Mouse (Mus musculus) hindbrain, embryonic 15.5 days (tissue): ENCODE measurements around the gene AC161166.1. TPM values are rescaled to one million over a fixed set of nuclear protein-coding genes. Genes with fewer than 3 reads are reported as not detected.
"Not testable (repeated sequence)": the region's sequence is repeated elsewhere in the genome, so short reads cannot be mapped to it uniquely, and the experiment has no call there.

Source experiments
- ATAC-seq: fragments of 200-750 bp; cut with Nextera tagmentation; 2 replicates; pipeline ENCODE4 v1.8.0; 2017; ENCODE audit warnings: low read depth, moderate number of reproducible peaks, moderate TSS enrichment; ENCODE audit not compliant: low FRiP score
- H3K27ac ChIP-seq: fragments of 300-500 bp; sonication (generic); replicated peaks from 2 replicates; pipeline ENCODE4 v1.5.1; 2015; ENCODE audit warnings: mild to moderate bottlenecking, inconsistent platforms
- H3K27me3 ChIP-seq: fragments of 300-500 bp; sonication (generic); 2 replicates; pipeline ENCODE4 v1.6.1; 2015; ENCODE audit warnings: control low read depth, inconsistent platforms
- H3K36me3 ChIP-seq: fragments of 300-500 bp; sonication (generic); 2 replicates; pipeline ENCODE4 v1.6.1; 2015; ENCODE audit warnings: control low read depth, inconsistent platforms
- H3K4me1 ChIP-seq: fragments of 300-500 bp; sonication (generic); replicated peaks from 2 replicates; pipeline ENCODE4 v1.6.1; 2015; ENCODE audit warnings: control low read depth, inconsistent platforms
- H3K4me2 ChIP-seq: fragments of 300-500 bp; sonication (generic); 2 replicates; pipeline ENCODE4 v1.6.1; 2015; ENCODE audit warnings: moderate library complexity, mild to moderate bottlenecking, inconsistent platforms
- H3K4me3 ChIP-seq: fragments of 300-500 bp; sonication (generic); 2 replicates; pipeline ENCODE4 v1.5.1; 2015; ENCODE audit warnings: mild to moderate bottlenecking, inconsistent platforms
- H3K9ac ChIP-seq: fragments of 300-500 bp; sonication (generic); 2 replicates; pipeline ENCODE4 v1.6.1; 2015; ENCODE audit warnings: inconsistent platforms
- H3K9me3 ChIP-seq: fragments of 300-500 bp; sonication (generic); 2 replicates; pipeline ENCODE4 v1.6.1; 2016; ENCODE audit warnings: control low read depth, inconsistent platforms
- WGBS: fragments of 180-500 bp; shearing (Covaris S2); methylation state at CpG from one replicate; pipeline ENCODE4 v1.1.7; 2015; 5-methylcytosine and 5-hydroxymethylcytosine counted together
- polyA plus RNA-seq: library from polyadenylated mRNA; unstranded; fragments of >200 nt; fragmentation: Nextera tagmentation; extraction: Ambion mirVana; gene quantifications from 2 replicates; pipeline ENCODE4 v1.2.1, GENCODE M21; 2015

Gene AC161166.1
- polyA plus RNA-seq, 1 experiment from 2014 or later: 1.5 TPM

GRCm38 (mm10) chr7:24504868-24505267 lies 7.4 kb downstream of the AC161166.1 start:
- H3K9ac ChIP-seq: no peak overlapping the region
- no peak for ATAC-seq
- no peaks in the 10 kb centered on the region for H3K9me3 ChIP-seq
- no peak overlapping the region for H3K4me2 ChIP-seq
- peaks cover 25% of the 10 kb centered on the region for H3K36me3 ChIP-seq
- no peak overlapping the region for H3K4me3 ChIP-seq
- no peaks in the 10 kb centered on the region for H3K27me3 ChIP-seq
- peak overlapping the region; percentile 100 for H3K27ac ChIP-seq
- H3K4me1 ChIP-seq: peaks cover 48% of the 10 kb centered on the region
- WGBS: 18% methylated on average over 4 of the region's 4 CpGs

DNA sequence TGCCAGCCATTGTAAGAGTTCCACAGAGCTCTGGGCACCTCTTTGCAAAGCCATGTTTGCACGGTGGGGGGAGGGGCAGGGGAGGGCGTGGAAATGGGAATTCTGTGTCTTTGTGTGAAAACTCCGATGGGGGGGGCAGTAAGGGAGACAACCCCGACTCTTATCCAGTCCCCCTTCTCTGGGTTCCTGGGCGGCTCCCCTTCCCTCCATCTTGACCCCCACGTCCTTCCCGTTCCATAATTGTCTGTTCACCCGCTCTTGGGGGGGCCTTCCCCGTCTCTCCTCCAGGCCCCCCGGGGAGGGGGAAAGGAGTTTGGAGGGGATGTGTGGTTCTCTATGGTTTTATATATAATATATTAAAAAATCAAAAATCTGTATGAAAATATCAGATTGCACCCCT lies 8.3 kb downstream of the AC161166.1 start:
- no peaks in the 10 kb centered on the region for H3K27me3 ChIP-seq
- H3K9me3 ChIP-seq: no peaks in the 10 kb centered on the region
- 20% methylated on average over 8 of the region's 10 CpGs for WGBS
- no peak overlapping the region for H3K27ac ChIP-seq
- no peak for ATAC-seq
- H3K36me3 ChIP-seq: peaks cover 25% of the 10 kb centered on the region
- H3K9ac ChIP-seq: no peak overlapping the region
- H3K4me3 ChIP-seq: no peak overlapping the region
- H3K4me2 ChIP-seq: no peak overlapping the region
- H3K4me1 ChIP-seq: peaks cover 42% of the 10 kb centered on the region

DNA sequence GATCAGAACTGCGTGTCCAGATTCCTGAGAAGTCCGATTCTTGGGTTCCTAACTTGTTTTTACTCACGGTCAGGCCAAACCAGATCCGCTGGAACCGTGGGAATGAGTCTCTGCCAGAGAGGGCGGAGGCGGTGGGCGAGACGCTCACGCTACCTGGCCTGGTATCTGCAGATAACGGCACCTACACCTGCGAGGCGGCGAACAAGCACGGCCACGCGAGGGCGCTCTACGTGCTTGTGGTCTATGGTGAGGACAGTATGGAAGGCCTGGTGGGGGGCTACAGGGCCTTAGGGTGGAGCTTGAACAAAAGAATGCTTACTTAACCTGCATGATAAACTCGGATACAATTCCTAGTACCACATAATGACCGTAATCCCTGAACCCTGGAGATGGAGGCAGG lies 10.8 kb downstream of the AC161166.1 start:
- ATAC-seq: no peak
- WGBS: 55% methylated on average over 21 of the region's 21 CpGs
- H3K27ac ChIP-seq: no peak overlapping the region
- H3K4me3 ChIP-seq: no peak overlapping the region
- H3K4me2 ChIP-seq: no peak overlapping the region
- H3K9ac ChIP-seq: no peak overlapping the region
- no peaks in the 10 kb centered on the region for H3K9me3 ChIP-seq
- H3K4me1 ChIP-seq: peaks cover 33% of the 10 kb centered on the region
- no peaks in the 10 kb centered on the region for H3K27me3 ChIP-seq
- H3K36me3 ChIP-seq: peaks cover 25% of the 10 kb centered on the region

DNA sequence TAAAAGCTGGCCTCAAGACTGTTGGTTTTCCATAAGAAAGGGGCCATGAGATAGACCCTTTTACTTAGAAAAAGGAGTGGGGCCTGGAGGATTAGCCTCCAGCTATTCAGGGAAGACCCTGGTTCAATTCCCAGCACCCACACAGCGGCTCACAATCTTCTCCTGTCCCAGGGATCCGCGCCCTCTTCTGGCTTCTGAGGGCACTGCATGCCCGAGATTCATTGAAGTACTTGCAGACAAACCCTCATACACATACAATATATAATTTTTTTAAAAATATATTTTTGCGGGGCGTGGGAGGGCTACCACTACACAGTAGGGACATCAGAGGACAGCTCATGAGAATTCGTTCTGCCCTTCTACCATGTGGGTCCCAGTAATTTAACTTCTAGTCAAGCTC lies 11.3 kb downstream of the AC161166.1 start:
- no peaks in the 10 kb centered on the region for H3K27me3 ChIP-seq
- H3K36me3 ChIP-seq: peaks cover 25% of the 10 kb centered on the region
- H3K9me3 ChIP-seq: no peaks in the 10 kb centered on the region
- H3K4me2 ChIP-seq: no peak overlapping the region
- peaks cover 27% of the 10 kb centered on the region for H3K4me1 ChIP-seq
- H3K9ac ChIP-seq: no peak overlapping the region
- WGBS: 35% methylated on average over 7 of the region's 7 CpGs
- ATAC-seq: no peak
- no peak overlapping the region for H3K4me3 ChIP-seq
- no peak overlapping the region for H3K27ac ChIP-seq

DNA sequence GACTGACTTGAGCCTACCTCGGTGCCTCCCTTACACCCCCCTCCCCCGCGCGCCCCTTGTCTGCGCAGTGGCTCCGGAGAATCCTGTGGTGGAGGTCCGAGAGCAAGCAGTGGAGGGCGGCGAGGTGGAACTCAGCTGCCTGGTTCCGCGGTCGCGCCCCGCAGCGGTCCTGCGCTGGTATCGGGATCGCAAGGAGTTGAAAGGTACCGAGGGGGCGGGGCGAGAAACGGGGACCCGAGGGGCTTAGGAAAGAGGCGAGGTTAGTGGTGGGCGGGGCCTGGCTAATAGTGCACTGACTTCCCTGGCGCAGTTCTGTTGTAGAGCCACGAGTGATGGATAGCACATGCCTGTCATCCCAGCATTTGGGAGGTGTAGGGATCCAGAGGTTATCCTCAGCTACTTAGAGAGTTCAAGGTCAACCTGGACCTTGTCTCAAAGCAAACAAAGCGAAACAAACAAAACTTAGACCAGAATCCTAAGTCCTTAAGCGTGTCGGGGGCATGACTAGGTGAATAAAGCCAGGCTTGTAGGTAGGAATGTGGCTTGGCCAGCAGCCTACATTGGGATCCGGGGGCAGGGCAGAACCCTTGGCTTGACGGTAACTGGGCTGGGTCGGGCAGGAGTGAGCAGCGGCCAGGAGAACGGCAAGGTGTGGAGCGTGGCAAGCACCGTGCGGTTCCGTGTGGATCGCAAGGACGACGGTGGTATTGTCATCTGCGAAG lies 12.2 kb downstream of the AC161166.1 start:
- H3K4me2 ChIP-seq: peak overlapping the region; percentile 27
- H3K4me3 ChIP-seq: no peak overlapping the region
- peak; percentile 43; the same call in 1 of the 2 replicates for ATAC-seq
- H3K9ac ChIP-seq: no peak overlapping the region
- WGBS: 17% methylated on average over 43 of the region's 43 CpGs
- H3K36me3 ChIP-seq: peaks cover 25% of the 10 kb centered on the region
- H3K27me3 ChIP-seq: no peaks in the 10 kb centered on the region
- H3K4me1 ChIP-seq: peaks cover 18% of the 10 kb centered on the region
- no peaks in the 10 kb centered on the region for H3K9me3 ChIP-seq
- H3K27ac ChIP-seq: no peak overlapping the region

- H3K4me3 ChIP-seq: no peak overlapping the region
- H3K9me3 ChIP-seq: no peaks in the 10 kb centered on the region
- H3K36me3 ChIP-seq: peaks cover 6% of the 10 kb centered on the region; the same call in 1 of the 2 replicates
- H3K27me3 ChIP-seq: no peaks in the 10 kb centered on the region
- H3K27ac ChIP-seq: no peak overlapping the region
- ATAC-seq: no peak
- H3K4me1 ChIP-seq: peaks cover 61% of the 10 kb centered on the region
- H3K9ac ChIP-seq: no peak overlapping the region
- no peak overlapping the region for H3K4me2 ChIP-seq
- 70% methylated on average over 8 of the region's 8 CpGs for WGBS
These were observed 24.0 kb downstream of the AC161166.1 start for GRCm38 (mm10) chr7:24488303-24488702.

- no peaks in the 10 kb centered on the region for H3K27me3 ChIP-seq
- peak overlapping the region; percentile 76 for H3K4me2 ChIP-seq
- H3K9me3 ChIP-seq: no peaks in the 10 kb centered on the region
- no peak overlapping the region for H3K4me3 ChIP-seq
- H3K36me3 ChIP-seq: peaks cover 6% of the 10 kb centered on the region; the same call in 1 of the 2 replicates
- peaks cover 68% of the 10 kb centered on the region for H3K4me1 ChIP-seq
- 27% methylated on average over 3 of the region's 3 CpGs for WGBS
- H3K9ac ChIP-seq: 0 out of 2 replicates have a peak overlapping the region, but pooled peaks have one; percentile 39
- ATAC-seq: no peak
- peak overlapping the region; percentile 76 for H3K27ac ChIP-seq
These were observed 24.9 kb downstream of the AC161166.1 start for GRCm38 (mm10) chr7:24487403-24487802.

DNA sequence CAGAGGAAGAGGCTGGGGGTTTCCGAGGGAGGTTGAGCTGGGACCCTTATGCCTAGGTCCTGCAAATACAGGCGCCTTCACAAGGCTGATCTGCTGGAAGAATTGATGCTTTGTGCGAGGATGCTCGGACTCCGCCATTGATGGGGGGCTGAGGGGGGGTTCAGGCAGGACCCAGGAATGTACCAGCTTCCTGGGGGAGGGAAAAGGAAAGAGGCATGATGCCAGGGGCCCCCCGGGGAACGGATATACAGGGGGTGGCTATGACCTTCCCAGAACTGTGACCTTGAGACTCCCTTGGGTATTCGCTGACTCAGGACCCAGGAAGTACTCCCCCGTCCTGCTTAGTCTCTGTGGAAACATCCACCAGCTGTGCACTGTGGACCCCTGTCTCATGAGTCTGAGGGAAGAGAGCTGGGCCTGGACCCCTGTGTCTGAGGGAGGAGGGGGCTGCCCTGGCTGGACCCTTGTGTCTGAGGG lies 25.6 kb downstream of the AC161166.1 start:
- H3K4me1 ChIP-seq: peaks cover 68% of the 10 kb centered on the region
- H3K9ac ChIP-seq: peak overlapping the region; percentile 39; the same call in 1 of the 2 replicates
- no peaks in the 10 kb centered on the region for H3K27me3 ChIP-seq
- H3K4me3 ChIP-seq: peak overlapping the region; percentile 31
- H3K4me2 ChIP-seq: peak overlapping the region; percentile 76
- WGBS: 29% methylated on average over 9 of the region's 9 CpGs
- H3K9me3 ChIP-seq: no peaks in the 10 kb centered on the region
- peak; percentile 49 for ATAC-seq
- H3K36me3 ChIP-seq: peaks cover 6% of the 10 kb centered on the region; the same call in 1 of the 2 replicates
- peak overlapping the region; percentile 76 for H3K27ac ChIP-seq

GRCm38 (mm10) chr7:24485481-24485880 lies 26.8 kb downstream of the AC161166.1 start:
- Histone ChIP-seq H3K9ac (0 out of 2 replicates have a peak overlapping the region, but pooled peaks have one; percentile 2), H3K4me2 (peak overlapping the region; percentile 76), H3K27me3 (no peaks in the 10 kb centered on the region), H3K36me3 (peaks cover 6% of the 10 kb centered on the region; the same call in 1 of the 2 replicates), H3K27ac (peak overlapping the region; percentile 76), H3K9me3 (no peaks in the 10 kb centered on the region), H3K4me1 (peaks cover 76% of the 10 kb centered on the region), H3K4me3 (peak overlapping the region; percentile 31)
- 70% methylated on average over 8 of the region's 9 CpGs for WGBS
- no peak for ATAC-seq

GRCm38 (mm10) chr7:24483291-24483690 lies 29.0 kb downstream of the AC161166.1 start:
- ATAC-seq, H3K9me3 ChIP-seq, H3K27ac ChIP-seq, H3K36me3 ChIP-seq, H3K27me3 ChIP-seq: not testable (repeated sequence)
- Histone ChIP-seq H3K9ac (peak overlapping the region; percentile 88; the same call in 1 of the 2 replicates), H3K4me2 (peak overlapping the region; percentile 76), H3K4me1 (peaks cover 79% of the 10 kb centered on the region), H3K4me3 (peak overlapping the region; percentile 78)
- WGBS: 50% methylated on average over 6 of the region's 6 CpGs

DNA sequence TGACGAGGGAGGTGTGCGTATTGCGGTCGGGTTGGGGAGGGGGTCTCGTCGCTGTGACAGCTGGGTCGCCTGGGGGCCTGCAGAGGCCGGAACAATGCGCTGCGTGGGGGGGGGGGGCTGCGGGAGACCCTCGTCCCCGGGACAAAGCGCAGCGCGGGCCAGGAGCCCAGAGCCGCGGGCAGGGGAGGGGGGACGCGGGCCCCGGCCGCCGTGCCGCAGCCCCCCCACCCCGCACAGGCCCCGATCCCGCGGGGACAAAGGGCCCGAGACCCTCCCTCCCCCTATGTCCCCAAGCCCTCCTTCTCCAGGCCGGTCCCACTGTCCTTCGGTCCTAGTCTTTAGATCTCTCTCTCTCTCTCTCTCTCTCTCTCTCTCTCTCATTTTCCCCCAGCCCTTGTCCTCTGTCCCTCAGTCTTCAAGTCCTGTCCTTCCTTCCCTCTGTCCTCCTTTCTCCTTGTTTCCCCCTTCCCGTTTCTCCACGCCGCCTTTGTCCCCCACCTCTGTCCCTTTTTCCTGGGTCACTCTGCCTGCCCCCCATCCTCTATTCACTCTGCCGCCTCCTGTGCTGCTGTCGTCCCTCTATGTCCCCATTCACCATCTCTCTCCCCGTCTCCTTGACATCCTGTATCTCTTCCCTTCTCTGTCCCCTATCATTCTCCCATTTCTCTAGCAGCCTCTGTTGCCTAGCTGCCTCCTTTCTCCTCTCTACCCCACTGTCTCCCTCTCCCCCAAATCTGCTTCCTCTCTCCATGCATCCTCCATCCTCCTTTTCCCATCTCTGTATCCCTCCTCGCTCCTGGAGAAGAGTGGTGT lies 29.8 kb downstream of the AC161166.1 start:
- Histone ChIP-seq H3K36me3 (no peaks in the 10 kb centered on the region), H3K9ac (peak overlapping the region; percentile 88), H3K9me3 (no peaks in the 10 kb centered on the region), H3K4me3 (peak overlapping the region; percentile 78), H3K27me3 (no peaks in the 10 kb centered on the region), H3K27ac (peak overlapping the region; percentile 91), H3K4me2 (peak overlapping the region; percentile 76), H3K4me1 (peaks cover 71% of the 10 kb centered on the region)
- 2% methylated on average over 13 of the region's 38 CpGs for WGBS
- ATAC-seq: peak; percentile 31
